Mouse (Mus musculus) embryonic facial prominence, embryonic 12.5 days (tissue): ENCODE data around the gene Dhcr7. TPM values are rescaled to one million over a fixed set of nuclear protein-coding genes. Genes with fewer than 3 reads are reported as not detected.

ENCODE experiments used
- ATAC-seq: fragments of 200-750 bp; cut with Nextera tagmentation; 2 replicates; pipeline ENCODE4 v1.8.0; 2017; ENCODE audit not compliant: insufficient number of reproducible peaks, insufficient read depth, low FRiP score, low TSS enrichment
- H3K27ac ChIP-seq: fragments of 300-500 bp; sonication (generic); 2 replicates; pipeline ENCODE4 v1.5.1; 2016; ENCODE audit warnings: mild to moderate bottlenecking
- H3K27me3 ChIP-seq: fragments of 300-500 bp; sonication (generic); 2 replicates; pipeline ENCODE4 v1.6.1; 2016; ENCODE audit warnings: mild to moderate bottlenecking, moderate library complexity
- H3K36me3 ChIP-seq: fragments of 300-500 bp; sonication (generic); 2 replicates; pipeline ENCODE4 v1.6.1; 2016; ENCODE audit warnings: mild to moderate bottlenecking
- H3K4me1 ChIP-seq: fragments of 300-500 bp; sonication (generic); 2 replicates; pipeline ENCODE4 v1.6.1; 2016
- H3K4me2 ChIP-seq: fragments of 300-500 bp; sonication (generic); replicated peaks from 2 replicates; pipeline ENCODE4 v1.6.1; 2016; ENCODE audit warnings: mild to moderate bottlenecking, moderate library complexity
- H3K4me3 ChIP-seq: fragments of 300-500 bp; sonication (generic); 2 replicates; pipeline ENCODE4 v1.5.1; 2016; ENCODE audit warnings: mild to moderate bottlenecking
- H3K9ac ChIP-seq: fragments of 300-500 bp; sonication (generic); 2 replicates; pipeline ENCODE4 v1.6.1; 2016; ENCODE audit warnings: mild to moderate bottlenecking, moderate library complexity
- H3K9me3 ChIP-seq: fragments of 300-500 bp; sonication (generic); 2 replicates; pipeline ENCODE4 v1.6.1; 2016; ENCODE audit warnings: mild to moderate bottlenecking, moderate library complexity
- WGBS: fragments of 180-500 bp; shearing (Covaris S2); methylation state at CpG from one replicate; pipeline ENCODE4 v1.1.7; 2016; 5-methylcytosine and 5-hydroxymethylcytosine counted together
- polyA plus RNA-seq: library from polyadenylated mRNA; unstranded; fragments of >200 nt; fragmentation: Nextera tagmentation; extraction: Ambion mirVana; gene quantifications from 2 replicates; pipeline ENCODE4 v1.2.1, GENCODE M21; 2016

Dhcr7 gene
- polyA plus RNA-seq, 1 experiment from 2014 or later: 45.0 TPM

GRCm38 (mm10) chr7:143834972-143835371, 12.0 kb downstream of the Dhcr7 start:
- Histone ChIP-seq H3K36me3 (peaks cover 32% of the 10 kb centered on the region), H3K4me1 (peaks cover 20% of the 10 kb centered on the region), H3K9ac (no peak overlapping the region), H3K4me2 (no peak overlapping the region), H3K9me3 (no peaks in the 10 kb centered on the region), H3K27me3 (no peaks in the 10 kb centered on the region), H3K4me3 (no peak overlapping the region), H3K27ac (no peak overlapping the region)
- 85% methylated on average over 3 of the region's 3 CpGs for WGBS
- no peak for ATAC-seq

- 90% methylated on average over 3 of the region's 3 CpGs for WGBS
- 0 out of 2 replicates have a peak, but pooled peaks cover 4% of the 10 kb centered on the region for H3K4me1 ChIP-seq
- peaks cover 60% of the 10 kb centered on the region for H3K36me3 ChIP-seq
- H3K27me3 ChIP-seq: no peaks in the 10 kb centered on the region
- no peak overlapping the region for H3K4me3 ChIP-seq
- H3K9me3 ChIP-seq: no peaks in the 10 kb centered on the region
- ATAC-seq: no peak
- no peak overlapping the region for H3K4me2 ChIP-seq
- no peak overlapping the region for H3K9ac ChIP-seq
- H3K27ac ChIP-seq: no peak overlapping the region
These were observed 14.9 kb downstream of the Dhcr7 start for GRCm38 (mm10) chr7:143837705-143838358.

- Histone ChIP-seq H3K4me3 (no peak overlapping the region), H3K9ac (no peak overlapping the region), H3K27ac (no peak overlapping the region), H3K4me1 (no peaks in the 10 kb centered on the region), H3K4me2 (no peak overlapping the region), H3K36me3 (peaks cover 83% of the 10 kb centered on the region), H3K9me3 (no peaks in the 10 kb centered on the region), H3K27me3 (no peaks in the 10 kb centered on the region)
- ATAC-seq: no peak
- 91% methylated on average over 5 of the region's 5 CpGs for WGBS
These were observed 17.2 kb downstream of the Dhcr7 start for GRCm38 (mm10) chr7:143840121-143840520.

- peaks cover 93% of the 10 kb centered on the region for H3K36me3 ChIP-seq
- no peaks in the 10 kb centered on the region for H3K4me1 ChIP-seq
- 93% methylated on average over 8 of the region's 8 CpGs for WGBS
- no peaks in the 10 kb centered on the region for H3K27me3 ChIP-seq
- no peak overlapping the region for H3K4me3 ChIP-seq
- H3K9me3 ChIP-seq: no peaks in the 10 kb centered on the region
- no peak overlapping the region for H3K27ac ChIP-seq
- H3K4me2 ChIP-seq: no peak overlapping the region
- no peak overlapping the region for H3K9ac ChIP-seq
- no peak for ATAC-seq
These were observed 18.4 kb downstream of the Dhcr7 start for GRCm38 (mm10) chr7:143841301-143841700.

GRCm38 (mm10) chr7:143848127-143848767, 25.3 kb downstream of the Dhcr7 start:
- Histone ChIP-seq H3K4me1 (no peaks in the 10 kb centered on the region), H3K4me2 (no peak overlapping the region), H3K27ac (no peak overlapping the region), H3K36me3 (peaks cover 58% of the 10 kb centered on the region), H3K27me3 (no peaks in the 10 kb centered on the region), H3K9ac (no peak overlapping the region), H3K4me3 (no peak overlapping the region), H3K9me3 (no peaks in the 10 kb centered on the region)
- 86% methylated on average over 5 of the region's 5 CpGs for WGBS
- ATAC-seq: no peak

- H3K36me3 ChIP-seq: peaks cover 52% of the 10 kb centered on the region
These were observed 26.0 kb downstream of the Dhcr7 start for GRCm38 (mm10) chr7:143848768-143849482.

GRCm38 (mm10) chr7:143866538-143866937, 43.6 kb downstream of the Dhcr7 start, which contains the start of gene Gm498:
Gene Gm498 (plus strand): TSS chr7:143866838.
- no peak within 1 kb of the TSS for H3K4me2 ChIP-seq
- no peak for ATAC-seq
- no peaks in the 10 kb centered on the region for H3K4me1 ChIP-seq
- no peaks in the 10 kb centered on the region for H3K9me3 ChIP-seq
- H3K27ac ChIP-seq: no peak within 1 kb of the TSS
- H3K4me3 ChIP-seq: no peak within 1 kb of the TSS
- H3K27me3 ChIP-seq: no peaks in the 10 kb centered on the region
- H3K9ac ChIP-seq: no peak within 1 kb of the TSS
- H3K36me3 ChIP-seq: no peaks in the 10 kb centered on the region
- 71% methylated on average over 2 of the region's 2 CpGs for WGBS

More at GRCm38 (mm10) chr7:143848768-143849482, 26.0 kb downstream of the Dhcr7 start:
- H3K9ac ChIP-seq: no peak overlapping the region
- no peak overlapping the region for H3K4me3 ChIP-seq
- 87% methylated on average over 8 of the region's 8 CpGs for WGBS
- no peaks in the 10 kb centered on the region for H3K9me3 ChIP-seq
- no peak for ATAC-seq
- no peaks in the 10 kb centered on the region for H3K4me1 ChIP-seq
- H3K27ac ChIP-seq: no peak overlapping the region
- H3K4me2 ChIP-seq: no peak overlapping the region
- no peaks in the 10 kb centered on the region for H3K27me3 ChIP-seq

- WGBS: 74% methylated on average over 4 of the region's 4 CpGs
- Histone ChIP-seq H3K4me2 (no peak overlapping the region), H3K4me1 (no peaks in the 10 kb centered on the region), H3K27ac (no peak overlapping the region), H3K27me3 (no peaks in the 10 kb centered on the region), H3K9ac (no peak overlapping the region), H3K4me3 (no peak overlapping the region), H3K9me3 (no peaks in the 10 kb centered on the region), H3K36me3 (no peaks in the 10 kb centered on the region)
- ATAC-seq: no peak
These were observed 45.9 kb downstream of the Dhcr7 start for GRCm38 (mm10) chr7:143868874-143869273.

GRCm38 (mm10) chr7:143883717-143884116, 60.8 kb downstream of the Dhcr7 start:
- Histone ChIP-seq H3K4me2 (no peak overlapping the region), H3K27ac (no peak overlapping the region), H3K4me3 (no peak overlapping the region), H3K27me3 (no peaks in the 10 kb centered on the region), H3K9me3 (no peaks in the 10 kb centered on the region), H3K4me1 (no peaks in the 10 kb centered on the region), H3K9ac (no peak overlapping the region), H3K36me3 (no peaks in the 10 kb centered on the region)
- ATAC-seq: no peak
- WGBS: 68% methylated on average over 6 of the region's 6 CpGs

GRCm38 (mm10) chr7:143891146-143891545, 68.2 kb downstream of the Dhcr7 start:
- H3K36me3 ChIP-seq: no peaks in the 10 kb centered on the region
- H3K4me3 ChIP-seq: no peak overlapping the region
- no peak overlapping the region for H3K4me2 ChIP-seq
- no peak overlapping the region for H3K9ac ChIP-seq
- H3K27ac ChIP-seq: no peak overlapping the region
- no peaks in the 10 kb centered on the region for H3K9me3 ChIP-seq
- H3K4me1 ChIP-seq: no peaks in the 10 kb centered on the region
- WGBS: 75% methylated on average over 2 of the region's 2 CpGs
- ATAC-seq: no peak
- no peaks in the 10 kb centered on the region for H3K27me3 ChIP-seq

GRCm38 (mm10) chr7:143892361-143892760, 69.4 kb downstream of the Dhcr7 start:
- Histone ChIP-seq H3K4me3 (no peak overlapping the region), H3K4me1 (no peaks in the 10 kb centered on the region), H3K27ac (no peak overlapping the region), H3K36me3 (no peaks in the 10 kb centered on the region), H3K9me3 (no peaks in the 10 kb centered on the region), H3K27me3 (no peaks in the 10 kb centered on the region), H3K9ac (no peak overlapping the region), H3K4me2 (no peak overlapping the region)
- ATAC-seq: no peak
- 72% methylated on average over 2 of the region's 2 CpGs for WGBS
